Mouse (Mus musculus) spleen, postnatal 4 days (tissue): Measurements from ENCODE around the gene Kcnd2.

Source experiments
- DNase-seq, 2 experiments: peaks; one replicate each; pipeline ENCODE4 v3.0.0; 2022; ENCODE audit warnings: low spot score in 2 of 2

The Kcnd2 gene

DNA sequence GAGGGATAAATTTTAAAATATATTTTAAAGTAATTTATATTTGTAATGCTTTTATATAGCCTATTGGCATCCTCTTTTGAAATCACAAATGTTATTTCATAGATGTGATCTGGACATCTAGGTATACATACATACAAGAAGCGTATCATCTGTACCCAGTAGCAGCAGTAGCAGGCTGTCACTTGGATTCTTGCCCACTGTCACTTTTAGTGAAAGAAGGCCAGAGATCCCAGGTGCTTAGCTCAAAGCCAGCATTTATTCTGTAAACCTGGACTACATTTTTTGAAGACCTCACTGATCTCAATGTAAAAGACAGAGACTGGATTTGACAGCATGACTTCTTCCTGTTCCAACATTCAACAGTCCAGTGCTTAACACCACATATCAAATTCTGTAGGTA lies 471.1 kb downstream of the Kcnd2 start:
- DNase-seq = no peak

DNA sequence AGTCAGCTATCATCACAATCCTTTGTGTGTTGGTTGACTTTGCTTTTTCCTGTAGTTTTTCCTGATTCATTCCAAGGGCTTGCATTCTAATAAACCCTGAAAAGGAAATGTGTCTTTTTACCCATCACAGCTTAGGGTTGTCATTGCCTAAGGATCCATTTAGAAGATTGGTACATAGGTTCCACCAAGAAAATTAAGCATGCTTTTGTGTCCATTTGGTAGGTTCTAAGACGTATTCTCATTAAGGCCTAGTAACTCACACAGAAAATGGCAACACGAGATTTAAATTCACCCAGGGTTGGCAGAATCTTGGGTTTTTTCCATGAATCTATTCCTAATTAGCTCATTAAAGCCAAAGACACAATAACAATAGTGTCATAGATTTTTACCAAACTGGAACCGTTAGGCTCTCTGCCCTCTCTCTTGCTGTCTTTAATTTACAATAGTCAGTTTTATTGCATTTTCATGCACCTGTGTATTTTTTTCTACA lies 477.6 kb downstream of the Kcnd2 start:
- no peak for DNase-seq

GRCm38 (mm10) chr6:21697641-21698040 lies 482.3 kb downstream of the Kcnd2 start:
- DNase-seq = no peak

DNA sequence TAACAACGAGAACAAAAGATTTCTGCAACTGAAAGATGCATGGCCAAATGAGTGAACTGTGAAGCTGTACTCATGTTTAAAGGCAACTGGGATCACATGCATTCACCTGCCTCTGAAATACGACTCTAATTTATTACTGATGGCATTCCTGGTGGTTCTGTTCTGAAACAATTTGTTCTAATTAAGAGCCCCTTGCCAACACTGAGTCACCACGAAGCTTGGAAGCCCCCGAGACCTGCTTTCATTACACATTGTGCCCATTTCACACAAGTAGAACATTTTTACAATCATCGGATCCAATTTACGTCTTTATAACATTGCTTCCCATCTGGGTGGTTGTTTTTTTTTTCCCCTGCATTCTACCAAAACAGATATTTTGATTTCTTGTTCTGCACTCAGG lies 485.8 kb downstream of the Kcnd2 start:
- no peak for DNase-seq

GRCm38 (mm10) chr6:21709228-21709627 lies 493.9 kb downstream of the Kcnd2 start:
- no peak for DNase-seq

DNA sequence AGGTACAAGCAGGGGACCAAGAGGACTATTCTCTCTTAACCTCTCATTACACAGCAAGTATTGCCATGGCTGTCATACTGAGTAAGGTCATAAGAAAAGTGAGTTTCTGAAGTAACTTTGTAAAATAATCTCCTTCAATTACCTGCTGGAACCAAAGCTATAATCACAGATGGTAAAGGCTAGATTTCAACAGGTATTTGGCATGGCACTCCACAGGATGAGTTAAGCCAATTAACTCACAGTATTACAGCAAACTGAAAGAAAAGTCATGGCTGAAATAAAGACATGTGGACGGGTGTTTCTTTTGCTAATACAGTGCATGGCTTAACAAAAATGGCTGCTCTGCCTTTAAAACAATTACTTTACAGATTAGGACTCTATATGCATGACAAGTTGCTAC lies 503.8 kb downstream of the Kcnd2 start:
- no peak for DNase-seq

GRCm38 (mm10) chr6:21722238-21722637 lies 506.9 kb downstream of the Kcnd2 start:
- no peak for DNase-seq

GRCm38 (mm10) chr6:21740606-21741005 lies 525.3 kb downstream of the Kcnd2 start:
- DNase-seq = no peak

GRCm38 (mm10) chr6:21744615-21745266 lies 529.4 kb downstream of the Kcnd2 start:
- DNase-seq = no peak

GRCm38 (mm10) chr6:21747536-21747935 lies 532.2 kb downstream of the Kcnd2 start:
- DNase-seq = no peak

DNA sequence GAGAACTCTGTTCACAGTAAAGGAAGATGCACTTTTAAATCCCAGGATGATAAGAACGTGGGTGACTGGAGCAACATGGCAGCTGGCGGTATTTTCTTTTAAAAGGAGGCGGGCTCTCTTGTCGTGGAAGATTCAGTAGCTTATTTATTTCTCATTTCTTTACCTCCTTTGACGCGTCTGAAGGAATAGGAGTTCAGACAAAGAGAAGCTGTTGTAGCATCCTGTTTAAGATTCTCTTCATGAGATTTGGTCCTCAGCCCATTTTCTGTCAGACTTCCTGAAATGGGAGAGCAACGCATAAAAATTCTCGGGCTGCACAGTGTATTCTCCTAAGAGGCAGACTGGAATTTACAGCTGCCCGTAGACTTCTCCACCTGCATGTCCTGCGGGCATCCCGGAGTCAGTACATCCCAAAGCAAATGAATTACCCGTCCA lies 552.5 kb downstream of the Kcnd2 start:
- no peak for DNase-seq

DNA sequence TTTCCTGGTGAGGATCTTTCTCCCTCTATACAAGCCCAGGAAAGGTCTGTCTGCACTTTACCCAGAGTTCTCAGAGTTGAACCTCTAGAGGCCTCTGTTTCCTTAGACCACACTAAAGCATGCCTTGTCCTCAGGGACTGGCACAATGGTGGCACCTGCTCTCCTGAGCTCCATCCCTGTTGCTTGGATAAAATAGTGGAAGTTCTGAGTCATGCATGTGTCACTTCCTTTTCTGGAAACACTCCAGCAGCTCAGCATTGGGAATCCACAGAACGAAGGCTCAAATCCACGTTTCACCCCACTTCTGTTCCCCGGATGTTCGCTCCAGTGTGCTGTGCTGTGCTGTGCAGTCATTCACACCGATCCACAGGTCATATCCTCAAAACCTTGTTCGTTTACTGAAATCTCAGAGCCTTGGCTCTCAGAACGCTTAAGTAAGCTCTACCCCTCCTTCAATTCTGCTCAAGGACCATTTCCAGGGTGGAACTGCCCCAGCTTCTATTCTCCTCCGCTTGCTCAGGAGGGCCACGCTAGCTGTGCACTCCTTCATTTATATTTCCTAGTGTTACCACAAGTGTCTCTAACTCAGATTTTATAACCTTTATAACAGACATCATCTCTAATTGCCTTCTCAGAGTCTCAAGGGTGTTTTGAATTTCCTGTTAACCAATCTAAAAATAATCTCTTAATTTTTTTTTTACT lies 553.6 kb downstream of the Kcnd2 start:
- DNase-seq = no peak

DNA sequence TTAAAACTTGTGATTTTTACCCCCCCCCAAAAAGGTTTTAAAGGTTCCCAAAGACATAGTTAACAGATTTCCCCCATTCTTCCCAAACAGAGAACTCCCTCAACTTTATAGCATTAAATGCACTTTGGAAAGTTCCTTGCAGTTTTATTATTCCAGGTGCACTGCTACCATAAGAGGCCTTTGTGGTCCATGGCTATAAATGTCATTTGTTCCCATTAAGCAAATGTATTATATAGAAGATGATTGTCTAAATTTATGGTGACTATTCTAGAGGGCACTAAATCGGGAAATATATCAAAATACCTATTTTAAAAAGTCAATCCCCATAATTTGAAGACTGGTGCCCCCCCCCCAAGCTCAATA lies 554.1 kb downstream of the Kcnd2 start:
- DNase-seq = no peak

GRCm38 (mm10) chr6:21774213-21774916 lies 559.1 kb downstream of the Kcnd2 start:
- DNase-seq = no peak
